Mouse (Mus musculus): ENCODE measurements around the gene Nfib. TPM values are rescaled to one million over a fixed set of nuclear protein-coding genes. Genes with fewer than 3 reads are reported as not detected.

The Nfib gene
- total and polyA plus RNA-seq, 3 experiments: not detected

GRCm38 (mm10) chr4:82249518-82250354 is 455.8 kb downstream of the Nfib start:
- no peaks in the 10 kb centered on the region for H3K27me3 ChIP-seq (ENCODE audit: control insufficient read depth in 1 of 2, insufficient read depth in 2 of 2, low read length in 2 of 2)
- H3K9me3 ChIP-seq (replicated peaks; ENCODE audit: insufficient read depth, low read length): no peaks in the 10 kb centered on the region
- H3K4me3 ChIP-seq (ENCODE audit: control insufficient read depth in 1 of 2, insufficient read depth in 1 of 2, low read depth in 2 of 2, low read length in 2 of 2): no peak overlapping the region
- no peak for DNase-seq (ENCODE audit: low read depth, low spot score)
- no peak for TF ChIP-seq MXI1 (IDR thresholded peaks at IDR 0.05; ENCODE audit: low read depth, low read length)
- no peak for TF ChIP-seq HCFC1 (IDR thresholded peaks at IDR 0.05; ENCODE audit: low read depth, low read length)
- TF ChIP-seq NRF1 (IDR thresholded peaks at IDR 0.05; ENCODE audit: insufficient read depth, low read depth, low read length, poor library complexity, severe bottlenecking): no peak
- no peak for TF ChIP-seq KAT2A (conservative IDR thresholded peaks at IDR 0.05; ENCODE audit: low read depth, low read length)
- no peak for TF ChIP-seq CHD2 (IDR thresholded peaks at IDR 0.05; ENCODE audit: low read length)
- no peak for TF ChIP-seq MAFK (IDR thresholded peaks at IDR 0.05; ENCODE audit: borderline replicate concordance, low read depth, low read length)
- H3K27ac ChIP-seq (ENCODE audit: control insufficient read depth, low read depth, low read length): no peak overlapping the region
- no peaks in the 10 kb centered on the region for H3K79me2 ChIP-seq (ENCODE audit: control insufficient read depth, insufficient read depth, low read length, poor library complexity)
- H3K4me1 ChIP-seq (ENCODE audit: control insufficient read depth in 1 of 2, insufficient read depth in 2 of 2, low read length in 2 of 2): no peaks in the 10 kb centered on the region
- H3K9ac ChIP-seq (ENCODE audit: control insufficient read depth, low read depth, low read length, poor library complexity, severe bottlenecking): no peak overlapping the region
- H3K36me3 ChIP-seq (ENCODE audit: control insufficient read depth in 1 of 2, insufficient read depth in 2 of 2, low read length in 2 of 2): no peaks in the 10 kb centered on the region

GRCm38 (mm10) chr4:82248961-82249360 is 456.6 kb downstream of the Nfib start:
- DNase-seq (ENCODE audit: low read depth, low spot score): no peak
- TF ChIP-seq ZKSCAN1 (IDR thresholded peaks at IDR 0.05; ENCODE audit: low read depth, low read length) (no peak), NELFE (IDR thresholded peaks at IDR 0.05; ENCODE audit: low read depth, low read length) (no peak), HCFC1 (IDR thresholded peaks at IDR 0.05; ENCODE audit: low read depth, low read length) (no peak), UBTF (IDR thresholded peaks at IDR 0.05; ENCODE audit: borderline replicate concordance, insufficient read depth, low read depth, low read length) (no peak), MAZ (IDR thresholded peaks at IDR 0.05; ENCODE audit: low read depth, low read length) (no peak), ZC3H11A (IDR thresholded peaks at IDR 0.05; ENCODE audit: low read depth, low read length) (no peak), SMC3 (IDR thresholded peaks at IDR 0.05; ENCODE audit: low read depth, low read length) (no peak)
- H3K36me3 ChIP-seq (ENCODE audit: control insufficient read depth in 1 of 2, insufficient read depth in 2 of 2, low read length in 2 of 2): no peaks in the 10 kb centered on the region
- no peak overlapping the region for H3K4me3 ChIP-seq (ENCODE audit: control insufficient read depth in 1 of 2, insufficient read depth in 1 of 2, low read depth in 2 of 2, low read length in 2 of 2)
- H3K79me2 ChIP-seq (ENCODE audit: control insufficient read depth, insufficient read depth, low read length, poor library complexity): no peaks in the 10 kb centered on the region
- no peaks in the 10 kb centered on the region for H3K4me1 ChIP-seq (ENCODE audit: control insufficient read depth in 1 of 2, insufficient read depth in 2 of 2, low read length in 2 of 2)
- H3K9ac ChIP-seq (ENCODE audit: control insufficient read depth, low read depth, low read length, poor library complexity, severe bottlenecking): no peak overlapping the region
- no peaks in the 10 kb centered on the region for H3K27me3 ChIP-seq (ENCODE audit: control insufficient read depth in 1 of 2, insufficient read depth in 2 of 2, low read length in 2 of 2)
- no peaks in the 10 kb centered on the region for H3K9me3 ChIP-seq (replicated peaks; ENCODE audit: insufficient read depth, low read length)
- no peak overlapping the region for H3K27ac ChIP-seq (ENCODE audit: control insufficient read depth, low read depth, low read length)

GRCm38 (mm10) chr4:82248031-82248430 is 457.5 kb downstream of the Nfib start:
- Histone ChIP-seq H3K27me3 (ENCODE audit: control insufficient read depth in 1 of 2, insufficient read depth in 2 of 2, low read length in 2 of 2) (no peaks in the 10 kb centered on the region), H3K79me2 (ENCODE audit: control insufficient read depth, insufficient read depth, low read length, poor library complexity) (no peaks in the 10 kb centered on the region), H3K4me3 (ENCODE audit: control insufficient read depth in 1 of 2, insufficient read depth in 1 of 2, low read depth in 2 of 2, low read length in 2 of 2) (no peak overlapping the region), H3K9ac (ENCODE audit: control insufficient read depth, low read depth, low read length, poor library complexity, severe bottlenecking) (no peak overlapping the region), H3K4me1 (ENCODE audit: control insufficient read depth in 1 of 2, insufficient read depth in 2 of 2, low read length in 2 of 2) (no peaks in the 10 kb centered on the region), H3K36me3 (ENCODE audit: control insufficient read depth in 1 of 2, insufficient read depth in 2 of 2, low read length in 2 of 2) (no peaks in the 10 kb centered on the region), H3K9me3 (replicated peaks; ENCODE audit: insufficient read depth, low read length) (no peaks in the 10 kb centered on the region), H3K27ac (ENCODE audit: control insufficient read depth, low read depth, low read length) (no peak overlapping the region)
- no peak for DNase-seq (ENCODE audit: low read depth, low spot score)
- TF ChIP-seq MYC (IDR thresholded peaks at IDR 0.05; ENCODE audit: low read depth, low read length): no peak
- no peak for TF ChIP-seq NELFE (IDR thresholded peaks at IDR 0.05; ENCODE audit: low read depth, low read length)
- TF ChIP-seq RAD21 (IDR thresholded peaks at IDR 0.05; ENCODE audit: low read depth, low read length): no peak
- no peak for TF ChIP-seq TAL1 (IDR thresholded peaks at IDR 0.05; ENCODE audit: low read length)
- no peak for TF ChIP-seq UBTF (IDR thresholded peaks at IDR 0.05; ENCODE audit: borderline replicate concordance, insufficient read depth, low read depth, low read length)
